Mouse (Mus musculus) embryonic fibroblast, embryonic 13.5 days (primary cell): Measurements from ENCODE around the gene Vezt.

Experiments used
- CTCF ChIP-seq: IDR thresholded peaks from 2 replicates; pipeline ENCODE4 v1.5.1; 2011; ENCODE audit warnings: mild to moderate bottlenecking, control low read depth, low read length, moderate library complexity, borderline replicate concordance; ENCODE audit not compliant: insufficient read depth
- POLR2A ChIP-seq: IDR thresholded peaks from 2 replicates; pipeline ENCODE4 v1.6.1; 2011; ENCODE audit warnings: low read depth, mild to moderate bottlenecking, control low read depth, low read length, moderate library complexity

GRCm38 (mm10) chr10:94049121-94049520 lies 13.5 kb upstream of the Vezt start:
- TF ChIP-seq CTCF (no peak), POLR2A (no peak)
